Mouse (Mus musculus) small intestine, adult 2 months (tissue): ENCODE data around the gene Gm49673.
"Not testable (repeated sequence)": the region's sequence is repeated elsewhere in the genome, so short reads cannot be mapped to it uniquely, and the experiment has no call there.

ENCODE experiments used
- CTCF ChIP-seq: fragments of 200-500 bp; IDR thresholded peaks from 2 replicates; pipeline ENCODE4 v1.5.1; 2012; ENCODE audit warnings: low read depth, mild to moderate bottlenecking, control low read depth, inconsistent platforms, low read length, moderate library complexity, mixed read lengths; ENCODE audit not compliant: insufficient replicate concordance, insufficient read length; ENCODE audit errors: extremely low read depth
- POLR2A ChIP-seq: fragments of 200-500 bp; IDR thresholded peaks from 2 replicates; pipeline ENCODE4 v1.6.1; 2012; ENCODE audit warnings: low read depth, mild to moderate bottlenecking, control low read depth, inconsistent platforms, low read length, moderate library complexity

GRCm38 (mm10) chr17:8112199-8112598, 35.4 kb downstream of the Gm49673 start:
- not testable (repeated sequence) for TF ChIP-seq CTCF, POLR2A
